Mouse (Mus musculus): ENCODE data around the gene Dst. TPM values are rescaled to one million over a fixed set of nuclear protein-coding genes. Genes with fewer than 3 reads are reported as not detected.

The Dst gene
- polyA plus RNA-seq, 1 experiment from 2014 or later: 38.4 TPM

GRCm38 (mm10) chr1:34116444-34116843 lies 208.4 kb downstream of the Dst start:
- Histone ChIP-seq H3K36me3 (no peaks in the 10 kb centered on the region), H3K27ac (replicated peaks) (no peak overlapping the region), H3K9me3 (no peaks in the 10 kb centered on the region), H3K4me1 (no peaks in the 10 kb centered on the region), H3K4me3 (no peak overlapping the region), H3K9ac (replicated peaks) (no peak overlapping the region), H3K27me3 (no peaks in the 10 kb centered on the region), H3K4me2 (replicated peaks) (no peak overlapping the region)
- WGBS: 81% methylated on average over 11 of the region's 11 CpGs
- no peak for ATAC-seq (ENCODE audit: low FRiP score, low read depth)

- no peak for ATAC-seq (ENCODE audit: low FRiP score, low read depth)
- Histone ChIP-seq H3K36me3 (no peaks in the 10 kb centered on the region), H3K9ac (replicated peaks) (no peak overlapping the region), H3K4me1 (no peaks in the 10 kb centered on the region), H3K4me3 (no peak overlapping the region), H3K27ac (replicated peaks) (no peak overlapping the region), H3K9me3 (no peaks in the 10 kb centered on the region), H3K4me2 (replicated peaks) (no peak overlapping the region), H3K27me3 (no peaks in the 10 kb centered on the region)
- 92% methylated on average over 9 of the region's 9 CpGs for WGBS
Measured at GRCm38 (mm10) chr1:34117056-34117455, 209.0 kb downstream of the Dst start.

GRCm38 (mm10) chr1:34117709-34118108 lies 209.7 kb downstream of the Dst start:
- Histone ChIP-seq H3K4me3 (no peak overlapping the region), H3K4me2 (replicated peaks) (no peak overlapping the region), H3K27me3 (no peaks in the 10 kb centered on the region), H3K9ac (replicated peaks) (no peak overlapping the region), H3K9me3 (no peaks in the 10 kb centered on the region), H3K36me3 (no peaks in the 10 kb centered on the region), H3K4me1 (no peaks in the 10 kb centered on the region), H3K27ac (replicated peaks) (no peak overlapping the region)
- WGBS: 48% methylated on average over 3 of the region's 3 CpGs
- ATAC-seq (ENCODE audit: low FRiP score, low read depth): no peak

- Histone ChIP-seq H3K4me2 (replicated peaks) (no peak overlapping the region), H3K27me3 (no peaks in the 10 kb centered on the region), H3K9me3 (no peaks in the 10 kb centered on the region), H3K27ac (replicated peaks) (no peak overlapping the region), H3K4me3 (no peak overlapping the region), H3K9ac (replicated peaks) (no peak overlapping the region), H3K4me1 (0 out of 2 replicates have a peak, but pooled peaks cover 3% of the 10 kb centered on the region), H3K36me3 (no peaks in the 10 kb centered on the region)
- WGBS: 89% methylated on average over 6 of the region's 6 CpGs
- no peak for ATAC-seq (ENCODE audit: low FRiP score, low read depth)
Measured at GRCm38 (mm10) chr1:34120066-34120465, 212.0 kb downstream of the Dst start.

- H3K4me1 ChIP-seq: 0 out of 2 replicates have a peak, but pooled peaks cover 3% of the 10 kb centered on the region
- no peak overlapping the region for H3K4me3 ChIP-seq
- WGBS: 78% methylated on average over 6 of the region's 6 CpGs
- H3K9me3 ChIP-seq: no peaks in the 10 kb centered on the region
- H3K9ac ChIP-seq (replicated peaks): no peak overlapping the region
- H3K4me2 ChIP-seq (replicated peaks): no peak overlapping the region
- H3K27ac ChIP-seq (replicated peaks): no peak overlapping the region
- no peak for ATAC-seq (ENCODE audit: low FRiP score, low read depth)
- H3K36me3 ChIP-seq: no peaks in the 10 kb centered on the region
- no peaks in the 10 kb centered on the region for H3K27me3 ChIP-seq
Measured at GRCm38 (mm10) chr1:34120602-34121001, 212.6 kb downstream of the Dst start.

- H3K36me3 ChIP-seq: no peaks in the 10 kb centered on the region
- 80% methylated on average over 29 of the region's 29 CpGs for WGBS
- no peak overlapping the region for H3K9ac ChIP-seq (replicated peaks)
- H3K9me3 ChIP-seq: no peaks in the 10 kb centered on the region
- no peak overlapping the region for H3K4me3 ChIP-seq
- no peak for ATAC-seq (ENCODE audit: low FRiP score, low read depth)
- no peak overlapping the region for H3K4me2 ChIP-seq (replicated peaks)
- 0 out of 2 replicates have a peak overlapping the region, but pooled peaks have one; percentile 6 for H3K27ac ChIP-seq (replicated peaks)
- H3K27me3 ChIP-seq: no peaks in the 10 kb centered on the region
- 0 out of 2 replicates have a peak, but pooled peaks cover 3% of the 10 kb centered on the region for H3K4me1 ChIP-seq
Measured at GRCm38 (mm10) chr1:34121157-34122015, 213.4 kb downstream of the Dst start.

- Histone ChIP-seq H3K27me3 (no peaks in the 10 kb centered on the region), H3K36me3 (no peaks in the 10 kb centered on the region), H3K9ac (replicated peaks) (no peak overlapping the region), H3K27ac (replicated peaks) (no peak overlapping the region), H3K4me3 (no peak overlapping the region), H3K9me3 (no peaks in the 10 kb centered on the region), H3K4me1 (0 out of 2 replicates have a peak, but pooled peaks cover 3% of the 10 kb centered on the region), H3K4me2 (replicated peaks) (no peak overlapping the region)
- ATAC-seq (ENCODE audit: low FRiP score, low read depth): no peak
- WGBS: 91% methylated on average over 6 of the region's 6 CpGs
Measured at GRCm38 (mm10) chr1:34122198-34122597, 214.2 kb downstream of the Dst start.

GRCm38 (mm10) chr1:34122905-34123304 lies 214.9 kb downstream of the Dst start:
- Histone ChIP-seq H3K9ac (replicated peaks) (no peak overlapping the region), H3K27me3 (no peaks in the 10 kb centered on the region), H3K36me3 (no peaks in the 10 kb centered on the region), H3K9me3 (no peaks in the 10 kb centered on the region), H3K27ac (replicated peaks) (no peak overlapping the region), H3K4me2 (replicated peaks) (no peak overlapping the region), H3K4me3 (no peak overlapping the region), H3K4me1 (0 out of 2 replicates have a peak, but pooled peaks cover 3% of the 10 kb centered on the region)
- 82% methylated on average over 1 of the region's 1 CpGs for WGBS
- ATAC-seq (ENCODE audit: low FRiP score, low read depth): no peak

GRCm38 (mm10) chr1:34123334-34123733 lies 215.3 kb downstream of the Dst start:
- no peak overlapping the region for H3K27ac ChIP-seq (replicated peaks)
- no peaks in the 10 kb centered on the region for H3K9me3 ChIP-seq
- H3K36me3 ChIP-seq: no peaks in the 10 kb centered on the region
- H3K4me3 ChIP-seq: no peak overlapping the region
- no peak overlapping the region for H3K4me2 ChIP-seq (replicated peaks)
- ATAC-seq (ENCODE audit: low FRiP score, low read depth): no peak
- 0 out of 2 replicates have a peak, but pooled peaks cover 3% of the 10 kb centered on the region for H3K4me1 ChIP-seq
- WGBS: 88% methylated on average over 5 of the region's 5 CpGs
- no peaks in the 10 kb centered on the region for H3K27me3 ChIP-seq
- H3K9ac ChIP-seq (replicated peaks): no peak overlapping the region

- WGBS: 77% methylated on average over 7 of the region's 7 CpGs
- Histone ChIP-seq H3K9me3 (no peaks in the 10 kb centered on the region), H3K36me3 (no peaks in the 10 kb centered on the region), H3K4me1 (0 out of 2 replicates have a peak, but pooled peaks cover 3% of the 10 kb centered on the region), H3K4me3 (no peak overlapping the region), H3K9ac (replicated peaks) (no peak overlapping the region), H3K27me3 (no peaks in the 10 kb centered on the region), H3K4me2 (replicated peaks) (no peak overlapping the region), H3K27ac (replicated peaks) (no peak overlapping the region)
- ATAC-seq (ENCODE audit: low FRiP score, low read depth): no peak
Measured at GRCm38 (mm10) chr1:34124376-34124775, 216.4 kb downstream of the Dst start.

- no peaks in the 10 kb centered on the region for H3K9me3 ChIP-seq
- H3K36me3 ChIP-seq: no peaks in the 10 kb centered on the region
- 0 out of 2 replicates have a peak, but pooled peaks cover 3% of the 10 kb centered on the region for H3K4me1 ChIP-seq
- ATAC-seq (ENCODE audit: low FRiP score, low read depth): no peak
- H3K27ac ChIP-seq (replicated peaks): no peak overlapping the region
- no peak overlapping the region for H3K4me2 ChIP-seq (replicated peaks)
- no peaks in the 10 kb centered on the region for H3K27me3 ChIP-seq
- H3K4me3 ChIP-seq: no peak overlapping the region
- WGBS: 87% methylated on average over 5 of the region's 5 CpGs
- H3K9ac ChIP-seq (replicated peaks): no peak overlapping the region
Measured at GRCm38 (mm10) chr1:34125148-34125547, 217.1 kb downstream of the Dst start.

- 78% methylated on average over 15 of the region's 15 CpGs for WGBS
- no peak for ATAC-seq (ENCODE audit: low FRiP score, low read depth)
- H3K27me3 ChIP-seq: no peaks in the 10 kb centered on the region
- H3K9ac ChIP-seq (replicated peaks): no peak overlapping the region
- no peak overlapping the region for H3K4me2 ChIP-seq (replicated peaks)
- 0 out of 2 replicates have a peak, but pooled peaks cover 8% of the 10 kb centered on the region for H3K4me1 ChIP-seq
- no peaks in the 10 kb centered on the region for H3K36me3 ChIP-seq
- H3K4me3 ChIP-seq: no peak overlapping the region
- no peak overlapping the region for H3K27ac ChIP-seq (replicated peaks)
- H3K9me3 ChIP-seq: no peaks in the 10 kb centered on the region
Measured at GRCm38 (mm10) chr1:34127714-34128474, 219.9 kb downstream of the Dst start.
